Mouse (Mus musculus) Patski (cell line): ENCODE measurements around the gene Nmrk2. TPM values are rescaled to one million over a fixed set of nuclear protein-coding genes. Genes with fewer than 3 reads are reported as not detected.
A peak's percentile ranks its signal among the peaks of the same experiment; 100 is the strongest.

Source experiments
- ATAC-seq: fragments of 100-300 bp; one replicate; pipeline ENCODE4 v1.8.0; 2021
- CTCF ChIA-PET: fragments of 350-600 bp; sonication (Branson Sonifier 250); formaldehyde crosslinking; loops from one replicate; lab custom pipeline; 2022; ENCODE audit warnings: inconsistent platforms; lab: Charles Lee
- POLR2A ChIA-PET: fragments of 350-600 bp; sonication (Branson Sonifier 250); formaldehyde crosslinking; loops from one replicate; lab custom pipeline; 2022; ENCODE audit warnings: antibody characterized with exemption, inconsistent platforms; lab: Charles Lee
- DNase-seq: peaks from one replicate; pipeline ENCODE4 v3.0.0-alpha.2; 2011; ENCODE audit warnings: low read depth, low spot score
- H3K27me3 ChIP-seq: fragments of 371-371 bp; one replicate; pipeline ENCODE4 v1.5.1; 2021
- CTCF ChIP-seq: fragments of 100-300 bp; IDR thresholded peaks from one replicate; pipeline ENCODE4 v1.5.1; 2021
- in situ Hi-C: fragments of 300-500 bp; cut with MboI; formaldehyde crosslinking; loops from 3 replicates; pipeline ENCODE4 v1.11.1; 2018; ENCODE audit warnings: low pct_unique_long_range_greater_than_20kb, mixed read lengths
- polyA plus RNA-seq: library from polyadenylated mRNA; unstranded; gene quantifications from one replicate; pipeline ENCODE4 v1.2.3, GENCODE M21; 2021

Nmrk2 gene
- polyA plus RNA-seq, 1 experiment from 2014 or later, result 0.14 TPM

DNA sequence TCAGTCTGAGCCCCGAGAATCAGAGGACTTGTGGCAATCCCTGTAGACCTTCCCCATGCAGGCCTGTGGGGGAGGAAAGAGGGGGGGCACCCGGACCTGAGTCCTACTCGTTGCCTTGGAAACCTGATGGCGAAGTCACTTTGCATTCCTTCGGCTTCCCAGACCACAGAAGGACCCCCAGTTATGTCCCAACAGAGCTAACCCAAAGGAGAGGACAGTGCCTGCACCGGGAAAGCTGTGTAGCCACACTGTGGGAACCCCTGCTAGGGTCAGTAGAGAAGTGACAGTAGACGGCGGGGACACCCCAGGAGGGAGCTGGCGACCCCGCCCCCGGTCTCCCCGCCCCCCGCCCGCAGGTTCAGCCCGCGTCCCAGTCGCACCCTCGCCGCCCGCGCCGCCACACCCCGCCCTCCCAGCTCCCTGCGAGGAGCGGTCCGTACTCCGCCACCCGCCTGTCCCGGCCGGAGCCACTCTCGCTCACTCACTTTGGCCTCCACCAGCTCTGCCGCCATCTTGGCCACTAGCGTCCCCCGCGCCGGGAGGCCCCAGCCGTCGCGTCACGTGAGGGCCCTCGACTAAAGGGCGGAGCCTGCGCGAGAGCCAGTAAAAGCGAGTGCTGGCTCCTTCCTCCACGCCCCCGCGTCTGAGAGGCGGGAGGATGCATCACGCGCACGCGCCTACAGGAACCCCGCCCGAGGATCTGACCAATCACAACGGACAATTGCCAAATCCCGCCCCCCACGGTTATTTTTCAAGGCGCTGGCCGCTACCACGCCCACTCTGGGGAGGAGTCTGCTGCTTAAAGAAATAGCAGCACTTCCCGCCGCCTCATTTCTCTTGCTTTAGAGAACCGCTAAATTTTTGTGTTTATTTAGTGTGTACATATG lies 34.4 kb downstream of the Nmrk2 start, which contains the start of gene Pias4:
Gene Pias4 (minus strand): TSS at position 724 of the 887 bp plus-strand sequence.
- CTCF ChIA-PET, result no interaction called here
- peak; percentile 70 for ATAC-seq

GRCm38 (mm10) chr10:81165118-81165517 lies 36.7 kb downstream of the Nmrk2 start:
- POLR2A ChIA-PET, result interaction anchor here (3.5 kb wide), 1 partner anchor 12 kb away, joined by 29 read pairs; no protein-coding TSS in a partner anchor
- no peak for TF ChIP-seq CTCF
- ATAC-seq (no peak), DNase-seq (no peak)
- CTCF ChIA-PET, result interaction anchor here (1.4 kb wide), 1 partner anchor 13 kb away, joined by 5 read pairs; no protein-coding TSS in a partner anchor
- in situ Hi-C loops, result no loop called here
- H3K27me3 ChIP-seq, result no peaks in the 10 kb centered on the region

More for the DNA sequence above, 34.4 kb downstream of the Nmrk2 start, which contains the start of gene Pias4:
- in situ Hi-C loops, result no loop called here
- H3K27me3 ChIP-seq, result no peaks in the 10 kb centered on the region
- no peak for TF ChIP-seq CTCF
- POLR2A ChIA-PET, result interaction anchor here (0.6 to 1.0 kb wide), 3 partner anchors 9 to 30 kb away, joined by 3 to 5 read pairs (median 3); no protein-coding TSS in a partner anchor
- DNase-seq, result peak; percentile 98

DNA sequence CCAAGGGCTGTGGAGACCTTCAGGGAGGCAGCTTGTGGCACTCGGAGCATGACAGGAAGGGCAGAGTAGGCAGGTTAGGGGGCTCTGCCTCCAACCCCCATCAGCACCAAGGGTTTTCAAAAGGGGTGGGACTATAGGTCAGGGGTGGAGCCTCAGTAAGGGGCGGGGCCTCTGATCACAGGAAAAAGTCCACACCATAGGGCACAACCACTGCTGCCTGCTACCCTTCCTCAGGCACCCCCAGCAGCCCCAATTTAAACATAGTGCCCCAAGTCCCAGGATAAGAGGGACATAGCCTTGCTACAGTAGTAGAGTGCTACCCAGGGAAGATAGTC lies 39.6 kb downstream of the Nmrk2 start:
- no peak for TF ChIP-seq CTCF
- ATAC-seq, result no peak
- CTCF ChIA-PET, result interaction anchor here (0.7 kb wide), 1 partner anchor 34 kb away, joined by 3 read pairs; no protein-coding TSS in a partner anchor
- POLR2A ChIA-PET, result no interaction called here
- no peaks in the 10 kb centered on the region for H3K27me3 ChIP-seq
- no peak for DNase-seq
- in situ Hi-C loops, result no loop called here

DNA sequence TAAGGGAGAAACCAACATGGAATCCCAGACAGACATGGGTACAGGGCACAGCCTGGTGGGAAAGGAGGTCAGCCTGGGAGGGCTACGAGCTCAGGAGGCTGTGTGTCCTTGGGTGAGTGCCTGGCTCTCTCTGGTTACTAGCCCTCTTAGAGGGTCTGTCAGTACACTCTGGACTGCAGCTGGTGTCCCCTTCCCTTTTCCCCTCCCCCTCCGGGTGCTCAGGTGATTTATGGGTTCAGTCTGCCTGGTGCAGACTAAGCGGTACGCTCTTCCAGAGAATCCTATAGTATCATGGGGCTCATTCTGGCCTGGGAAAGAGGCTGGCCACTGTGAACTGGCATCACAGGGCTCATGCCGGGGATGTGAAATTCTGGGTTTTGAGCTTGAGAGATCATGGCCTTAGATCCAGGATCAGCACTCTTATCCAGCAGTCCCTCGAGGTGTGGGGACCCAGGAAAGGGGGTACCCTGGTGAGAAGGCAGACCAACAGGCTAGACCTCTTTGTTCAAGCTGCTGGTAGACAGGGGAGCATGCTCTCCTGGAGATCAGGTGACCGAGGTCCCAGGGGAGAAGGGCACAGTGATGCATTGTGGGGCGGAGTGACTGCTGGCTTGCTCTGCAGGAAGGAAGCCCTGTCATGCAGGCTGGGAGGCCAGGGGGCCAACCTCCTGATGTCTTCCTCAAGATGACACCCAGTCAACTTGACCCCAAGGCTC lies 40.1 kb downstream of the Nmrk2 start:
- DNase-seq (no peak), ATAC-seq (no peak)
- TF ChIP-seq CTCF, result no peak
- ChIA-PET POLR2A (no interaction called here), CTCF (no interaction called here)
- in situ Hi-C loops, result no loop called here
- no peaks in the 10 kb centered on the region for H3K27me3 ChIP-seq

GRCm38 (mm10) chr10:81154736-81155135 lies 47.1 kb downstream of the Nmrk2 start:
- DNase-seq (no peak), ATAC-seq (no peak)
- H3K27me3 ChIP-seq, result no peaks in the 10 kb centered on the region
- CTCF ChIA-PET, result no interaction called here
- no peak for TF ChIP-seq CTCF
- in situ Hi-C loops, result no loop called here
- POLR2A ChIA-PET, result interaction anchor here (0.8 to 4.8 kb wide), 4 partner anchors 8 to 16 kb away, joined by 3 to 29 read pairs (median 4); no protein-coding TSS in a partner anchor

- no peaks in the 10 kb centered on the region for H3K27me3 ChIP-seq
- in situ Hi-C loops, result no loop called here
- no peak for TF ChIP-seq CTCF
- ChIA-PET CTCF (no interaction called here), POLR2A (interaction anchor here (0.8 to 4.8 kb wide), 3 partner anchors 8 to 16 kb away, joined by 3 to 29 read pairs (median 4); no protein-coding TSS in a partner anchor)
- DNase-seq (no peak), ATAC-seq (no peak)
Measured at GRCm38 (mm10) chr10:81154313-81154712, 47.5 kb downstream of the Nmrk2 start.

DNA sequence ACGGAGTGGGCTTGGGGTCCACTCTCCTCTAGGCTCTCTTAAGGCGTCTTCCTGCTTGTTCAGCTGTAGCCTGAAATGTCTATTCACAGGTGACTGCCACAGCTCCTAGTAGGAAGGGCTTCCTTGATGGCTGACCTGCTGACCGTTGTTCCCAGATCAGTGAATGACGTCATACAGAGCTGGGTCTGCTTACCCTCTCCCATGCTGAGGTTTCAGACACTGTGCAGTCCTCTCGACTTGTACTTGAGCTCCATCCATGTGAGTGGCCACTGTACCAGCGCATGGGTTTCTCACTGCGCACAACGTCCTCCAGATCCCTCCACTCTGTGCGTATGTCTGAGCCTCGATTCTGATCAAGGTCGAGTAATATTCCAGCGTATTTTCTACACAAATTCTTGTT lies 49.2 kb downstream of the Nmrk2 start:
- no peak for ATAC-seq
- no peak for TF ChIP-seq CTCF
- in situ Hi-C loops, result no loop called here
- POLR2A ChIA-PET, result interaction anchor here (1.1 to 4.8 kb wide), 5 partner anchors 8 to 16 kb away, joined by 3 to 29 read pairs (median 4); no protein-coding TSS in a partner anchor
- DNase-seq, result no peak
- CTCF ChIA-PET, result interaction anchor here (1.8 kb wide), 1 partner anchor 12 kb away, joined by 5 read pairs; no protein-coding TSS in a partner anchor
- H3K27me3 ChIP-seq, result no peaks in the 10 kb centered on the region

- ChIA-PET CTCF (interaction anchor here (1.8 kb wide), 1 partner anchor 14 kb away, joined by 5 read pairs; no protein-coding TSS in a partner anchor), POLR2A (interaction anchor here (1.2 to 4.8 kb wide), 2 partner anchors 10 to 13 kb away, joined by 4 to 29 read pairs; no protein-coding TSS in a partner anchor)
- TF ChIP-seq CTCF, result no peak
- DNase-seq, result no peak
- no peaks in the 10 kb centered on the region for H3K27me3 ChIP-seq
- in situ Hi-C loops, result no loop called here
- no peak for ATAC-seq
Measured at GRCm38 (mm10) chr10:81151261-81151660, 50.6 kb downstream of the Nmrk2 start.

Other genes starting within 250 kb of the Nmrk2 start
- 7.2 TPM for gene Gng7, start 187.1 kb downstream of the Nmrk2 start, polyA plus RNA-seq
- gene Diras1, start 176.4 kb downstream of the Nmrk2 start, polyA plus RNA-seq, result 0.33 TPM
- gene Slc39a3, start 164.6 kb downstream of the Nmrk2 start, polyA plus RNA-seq, result 14.3 TPM
- gene Sgta, start 141.9 kb downstream of the Nmrk2 start, polyA plus RNA-seq, result 129 TPM
- gene Thop1, start 132.0 kb downstream of the Nmrk2 start, polyA plus RNA-seq, result 43.3 TPM
- gene Creb3l3, start 103.2 kb downstream of the Nmrk2 start, polyA plus RNA-seq, result 0.08 TPM
- gene Map2k2, start 96.1 kb downstream of the Nmrk2 start, polyA plus RNA-seq, result 150 TPM
- gene Zbtb7a, start 66.8 kb downstream of the Nmrk2 start, polyA plus RNA-seq, result 40.6 TPM
- gene Pias4, start 34.1 kb downstream of the Nmrk2 start, polyA plus RNA-seq, result 33.9 TPM
- 1,798 TPM for gene Eef2, start 25.4 kb downstream of the Nmrk2 start, polyA plus RNA-seq
- gene Dapk3, start 19.0 kb downstream of the Nmrk2 start, polyA plus RNA-seq, result 82.0 TPM
- 0.50 TPM for gene 4930442H23Rik, start 18.2 kb downstream of the Nmrk2 start, polyA plus RNA-seq
- 0.04 TPM for gene Atcay, start 28.8 kb upstream of the Nmrk2 start, polyA plus RNA-seq
- 11.7 TPM for gene Zfr2, start 31.1 kb upstream of the Nmrk2 start, polyA plus RNA-seq
- gene Matk, start 50.9 kb upstream of the Nmrk2 start, polyA plus RNA-seq, result 1.5 TPM
- 98.3 TPM for gene Mrpl54, start 64.9 kb upstream of the Nmrk2 start, polyA plus RNA-seq
- gene Apba3, start 64.9 kb upstream of the Nmrk2 start, polyA plus RNA-seq, result 71.4 TPM
- 6.5 TPM for gene Tjp3, start 89.5 kb upstream of the Nmrk2 start, polyA plus RNA-seq
- gene Pip5k1c, start 90.9 kb upstream of the Nmrk2 start, polyA plus RNA-seq, result 51.5 TPM
- gene Cactin, start 119.1 kb upstream of the Nmrk2 start, polyA plus RNA-seq, result 34.5 TPM
- not detected for gene Tbxa2r, start 126.7 kb upstream of the Nmrk2 start, polyA plus RNA-seq
- gene Gipc3, start 141.2 kb upstream of the Nmrk2 start, polyA plus RNA-seq, result 0.46 TPM
- 118 TPM for gene Hmg20b, start 148.4 kb upstream of the Nmrk2 start, polyA plus RNA-seq
- gene Mfsd12, start 155.4 kb upstream of the Nmrk2 start, polyA plus RNA-seq, result 23.9 TPM
- 2.7 TPM for gene 4930404N11Rik, start 163.8 kb upstream of the Nmrk2 start, polyA plus RNA-seq
- gene Fzr1, start 176.5 kb upstream of the Nmrk2 start, polyA plus RNA-seq, result 62.1 TPM
- 83.4 TPM for gene Dohh, start 182.4 kb upstream of the Nmrk2 start, polyA plus RNA-seq
- gene Gm48551, start 182.4 kb upstream of the Nmrk2 start, polyA plus RNA-seq, result 2.4 TPM
- 0.76 TPM for gene Gm48552, start 187.0 kb upstream of the Nmrk2 start, polyA plus RNA-seq
- 0.18 TPM for gene Smim24, start 191.0 kb upstream of the Nmrk2 start, polyA plus RNA-seq